Mouse (Mus musculus) layer of hippocampus, postnatal 10 days (tissue): ENCODE measurements at regions not wholly inside any gene's neighbourhood (a gene's known extent, or its start where the extent isn't known, plus 50 kb on each side); places are given as distances from the start of the nearest gene placed in this dataset.

Experiments
- DNase-seq, 2 experiments: peaks; one replicate each; pipeline ENCODE4 v3.0.0; 2021; ENCODE audit warnings: low spot score in 2 of 2

DNA sequence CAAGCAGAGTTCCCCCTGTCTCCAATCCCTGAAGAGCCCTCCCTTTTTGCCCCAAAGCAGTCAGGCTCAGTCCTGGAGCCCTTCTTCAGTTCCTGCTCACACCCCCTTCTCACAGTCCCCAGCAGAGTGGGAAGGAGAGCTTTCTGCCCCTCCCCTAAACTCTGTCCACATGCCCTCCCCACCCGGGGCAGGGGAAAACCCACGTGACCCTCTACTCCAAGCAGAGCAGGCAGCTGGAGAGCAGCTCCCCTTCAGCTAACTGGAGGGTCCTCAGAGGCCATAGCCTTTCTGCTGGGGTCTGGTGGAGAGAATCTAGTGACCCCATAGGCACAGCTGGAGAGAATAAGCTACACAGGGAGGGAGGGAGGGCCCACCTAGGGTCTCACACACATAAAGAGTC lies 69.7 kb upstream of the Zmiz1 start:
- no peak for DNase-seq

DNA sequence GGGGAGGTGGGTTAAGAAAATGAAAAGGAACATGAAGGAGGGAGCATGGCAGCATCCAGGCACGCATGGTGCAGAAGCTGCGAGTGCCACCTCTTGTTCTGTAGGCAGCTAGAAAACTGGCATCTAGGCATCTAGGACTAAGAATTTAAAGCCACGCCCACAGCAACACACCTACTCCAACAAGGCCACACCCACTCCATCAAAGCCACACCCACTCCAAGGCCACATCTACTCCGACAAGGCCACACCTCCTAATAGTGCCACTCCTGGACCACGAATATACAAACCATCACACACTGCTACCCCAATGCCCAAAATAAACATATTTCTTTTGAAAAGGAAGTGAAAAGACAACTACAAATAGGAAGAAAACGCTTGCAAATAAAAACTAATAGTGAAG lies 66.6 kb upstream of the Zmiz1 start:
- no peak for DNase-seq

DNA sequence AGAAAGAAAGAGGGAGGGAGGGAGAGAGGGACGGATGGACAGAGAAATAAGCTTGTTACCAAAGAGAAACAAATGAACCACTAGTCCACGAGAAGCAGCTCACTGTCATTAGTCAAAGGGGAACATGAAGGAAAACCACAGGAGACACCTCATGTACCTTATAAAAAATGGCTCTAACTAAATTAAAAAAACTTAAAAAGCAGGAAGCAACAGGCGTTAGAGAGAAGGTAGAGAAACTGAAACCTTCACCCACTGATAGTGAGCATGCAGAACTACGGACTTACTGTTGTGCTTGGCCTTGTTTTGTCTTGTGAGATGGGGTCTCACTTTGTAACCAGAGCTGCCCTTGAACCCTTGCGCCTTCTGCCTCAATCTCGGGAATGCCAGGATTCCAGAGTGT lies 66.0 kb upstream of the Zmiz1 start:
- no peak for DNase-seq

DNA sequence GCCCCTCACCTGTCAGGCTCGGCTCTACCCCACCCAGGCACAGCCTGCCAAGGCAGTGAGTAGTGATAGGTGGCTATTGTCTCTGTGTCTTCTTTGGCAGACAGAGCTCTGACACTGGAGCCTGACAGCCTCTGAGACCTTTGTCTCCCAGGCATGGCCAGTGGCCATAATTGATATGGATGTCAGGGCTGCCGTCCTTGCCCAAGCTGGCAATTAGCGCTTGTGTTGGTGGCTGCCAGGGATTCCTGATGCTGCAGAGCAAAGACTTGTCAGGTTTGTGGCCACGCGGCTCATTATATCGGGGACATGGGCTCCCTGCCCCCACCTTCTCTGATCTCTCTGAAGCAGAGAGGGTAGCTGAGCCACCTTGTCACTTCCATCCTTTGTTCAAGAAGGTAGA lies 64.1 kb upstream of the Zmiz1 start:
- no peak for DNase-seq

DNA sequence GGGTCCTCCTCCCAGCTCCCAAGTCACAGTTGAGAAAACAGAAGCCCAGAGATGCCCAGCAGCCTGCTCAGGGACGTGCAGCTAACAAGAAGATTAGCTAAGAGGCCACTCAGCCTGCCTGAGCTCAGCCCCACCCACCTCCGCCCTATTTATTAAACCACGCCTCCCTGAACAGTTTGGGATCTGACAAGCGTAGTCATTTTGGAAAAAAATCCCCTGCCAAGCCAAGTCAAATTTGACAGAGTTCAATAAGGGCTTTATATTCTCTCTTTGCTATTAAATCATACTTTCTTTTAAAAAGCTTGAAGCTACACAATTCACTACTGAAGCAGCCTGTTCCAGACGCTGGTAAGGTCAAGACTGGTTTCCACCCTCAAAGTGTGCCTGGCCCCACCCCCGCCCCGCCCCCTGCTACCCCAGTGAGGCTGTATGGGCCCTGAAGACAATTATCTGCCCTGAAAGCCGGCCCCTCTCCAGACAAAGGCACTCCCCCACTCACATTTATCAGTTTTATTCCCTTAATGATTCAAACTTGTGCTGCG lies 61.9 kb upstream of the Zmiz1 start:
- no peak for DNase-seq

DNA sequence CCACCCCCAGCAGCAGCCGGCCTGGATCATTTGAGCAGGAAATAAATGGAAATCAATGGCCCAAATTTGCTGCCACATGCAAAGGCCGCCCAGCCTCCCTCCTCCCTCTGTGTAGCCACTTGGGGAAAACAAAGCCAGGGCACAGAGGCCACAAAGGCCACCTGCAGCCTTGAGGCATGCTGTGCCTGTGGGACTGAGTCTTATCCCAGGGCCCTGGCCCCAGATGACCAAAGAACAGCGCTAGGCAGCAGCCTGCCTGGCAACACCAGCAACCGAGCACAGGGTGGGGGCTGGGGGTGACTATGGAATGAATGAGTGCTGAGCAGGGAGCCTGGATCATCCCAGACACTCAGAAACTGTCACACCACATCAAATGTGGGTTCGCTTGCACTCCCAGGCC lies 61.2 kb upstream of the Zmiz1 start:
- no peak for DNase-seq

DNA sequence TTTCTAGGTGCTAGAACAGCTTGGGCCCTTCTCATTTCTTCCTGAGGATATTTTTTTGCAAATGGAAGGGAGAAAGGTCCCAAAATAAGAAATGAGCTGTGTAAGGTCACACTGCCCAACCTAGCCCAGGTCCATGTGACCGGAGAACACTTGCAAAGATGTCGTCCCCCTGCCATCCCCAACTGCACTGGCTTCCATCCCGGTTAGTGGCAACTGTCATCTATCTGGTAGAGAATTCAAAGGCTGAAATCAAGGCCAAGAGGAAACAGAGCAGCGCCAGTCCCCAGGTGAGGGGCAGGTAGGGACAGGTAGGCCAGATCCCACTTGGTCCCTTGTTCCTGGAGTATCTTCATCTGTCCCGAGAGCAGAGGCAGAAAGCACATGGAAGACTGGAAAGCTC lies 60.2 kb upstream of the Zmiz1 start:
- no peak for DNase-seq

DNA sequence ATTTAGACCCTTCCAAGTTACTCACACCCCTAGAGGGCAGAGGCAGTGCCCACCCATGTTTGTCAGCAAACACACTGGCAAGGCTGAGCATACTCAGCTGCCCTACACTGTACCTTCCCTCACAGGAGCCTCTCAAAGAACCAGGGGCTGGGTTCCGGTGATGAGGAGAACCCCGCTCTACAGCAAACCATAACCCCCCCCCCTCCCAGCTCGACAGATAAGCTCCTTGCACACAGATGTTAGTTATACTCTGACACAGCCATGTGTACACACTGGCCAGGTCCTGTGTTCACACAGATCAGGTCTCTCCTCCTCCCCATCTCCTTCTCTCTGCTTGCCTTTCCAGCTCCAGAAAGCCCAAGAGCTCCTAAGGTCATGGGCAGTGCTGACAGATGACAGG lies 59.7 kb upstream of the Zmiz1 start:
- no peak for DNase-seq

DNA sequence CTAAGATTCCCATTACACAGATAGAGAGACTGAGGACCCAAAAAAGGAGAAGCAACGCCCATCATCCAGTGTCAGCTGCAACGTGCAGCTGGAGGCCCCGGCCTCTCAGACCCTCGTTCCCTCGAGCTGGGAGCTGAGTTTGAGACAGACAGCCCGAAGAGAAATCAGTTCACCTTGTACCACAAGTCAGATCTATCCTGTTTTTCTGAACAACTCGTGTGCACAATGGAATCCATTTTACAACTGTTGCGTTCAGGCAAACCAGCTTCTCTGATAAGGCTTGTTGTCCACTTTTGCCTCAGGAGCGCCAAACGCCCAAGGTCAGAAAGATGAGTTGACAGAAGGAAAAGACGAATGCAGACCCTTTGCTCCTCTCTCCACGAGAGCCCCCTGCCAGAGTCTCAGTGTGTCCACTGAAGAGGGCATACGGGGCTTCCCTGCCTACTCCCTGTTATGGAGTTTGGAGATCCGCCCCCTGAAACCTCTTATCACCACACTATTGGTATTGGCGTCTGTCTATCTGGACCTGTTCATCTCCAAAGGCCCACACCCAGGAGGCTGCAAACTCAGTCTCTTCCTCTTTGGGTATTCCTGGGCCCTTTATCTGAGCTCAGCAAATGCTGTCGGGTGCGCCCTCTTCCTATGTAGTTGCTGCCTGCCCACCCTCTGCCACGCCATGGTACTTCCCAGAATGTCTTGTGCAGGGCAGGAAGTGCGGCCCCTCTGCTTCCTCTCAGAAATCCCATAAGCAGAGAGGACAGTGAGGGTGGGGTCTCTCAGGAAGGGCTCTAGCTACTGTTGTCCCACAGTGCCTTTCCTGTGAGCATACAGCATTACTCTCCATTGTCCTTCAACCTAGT lies 57.7 kb upstream of the Zmiz1 start:
- DNase-seq, result no peak

DNA sequence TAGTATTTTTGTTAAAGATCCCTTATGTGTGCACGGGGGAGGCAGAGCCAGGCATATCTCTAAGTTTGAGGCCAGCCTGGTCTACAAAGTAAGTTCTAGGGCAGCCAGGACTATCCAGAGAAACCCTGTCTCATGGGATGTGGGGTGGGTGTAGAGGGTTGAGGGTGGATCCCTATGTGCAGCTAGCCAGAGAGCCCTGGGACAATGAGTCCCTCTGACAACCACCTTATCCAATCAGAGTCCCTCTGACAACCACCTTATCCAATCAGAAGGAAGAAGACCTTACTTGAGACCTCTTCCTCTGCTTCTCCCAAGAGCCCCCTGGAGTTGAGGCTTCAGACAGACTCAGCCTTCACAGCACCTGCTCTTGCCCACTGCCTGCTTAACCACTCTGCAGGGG lies 56.6 kb upstream of the Zmiz1 start:
- DNase-seq, result no peak

DNA sequence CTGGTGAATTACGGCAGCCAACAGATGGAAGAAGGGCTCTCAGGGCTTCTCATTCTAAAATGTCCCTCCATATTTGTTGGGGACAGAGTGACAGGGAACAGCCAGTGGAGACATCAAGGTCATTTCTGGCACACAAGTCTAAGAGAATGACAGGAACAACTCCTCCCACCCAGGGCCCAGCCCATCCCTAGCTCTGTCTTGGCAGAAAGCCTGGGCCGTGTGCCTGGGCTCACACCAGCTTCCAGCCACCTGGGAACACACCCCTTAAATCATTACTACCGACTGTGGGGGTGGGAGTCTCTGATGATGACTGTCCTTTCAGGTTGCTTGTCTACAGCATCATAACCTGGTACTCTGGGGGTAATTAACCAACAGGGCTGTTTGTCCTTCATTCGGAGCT lies 53.8 kb upstream of the Zmiz1 start:
- no peak for DNase-seq

DNA sequence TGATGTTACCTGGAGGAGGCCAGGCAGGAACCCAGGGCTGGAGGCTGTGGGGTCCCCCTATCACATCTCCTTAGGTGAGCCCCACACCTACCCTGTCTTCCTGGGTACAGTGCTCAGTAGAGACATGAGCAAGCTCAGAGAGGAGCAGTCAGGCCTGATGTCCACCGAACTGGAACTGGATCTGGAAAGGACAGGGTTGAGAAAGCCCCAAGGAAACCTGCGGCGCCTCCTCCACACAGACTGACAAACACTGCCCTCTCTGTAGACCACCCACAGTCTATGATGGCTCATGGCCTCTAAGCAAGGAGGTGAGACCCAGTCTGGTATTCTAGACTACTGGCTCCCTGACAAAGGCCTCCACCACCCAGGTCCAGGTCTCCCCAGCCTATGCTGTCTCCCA lies 52.9 kb upstream of the Zmiz1 start:
- no peak for DNase-seq

DNA sequence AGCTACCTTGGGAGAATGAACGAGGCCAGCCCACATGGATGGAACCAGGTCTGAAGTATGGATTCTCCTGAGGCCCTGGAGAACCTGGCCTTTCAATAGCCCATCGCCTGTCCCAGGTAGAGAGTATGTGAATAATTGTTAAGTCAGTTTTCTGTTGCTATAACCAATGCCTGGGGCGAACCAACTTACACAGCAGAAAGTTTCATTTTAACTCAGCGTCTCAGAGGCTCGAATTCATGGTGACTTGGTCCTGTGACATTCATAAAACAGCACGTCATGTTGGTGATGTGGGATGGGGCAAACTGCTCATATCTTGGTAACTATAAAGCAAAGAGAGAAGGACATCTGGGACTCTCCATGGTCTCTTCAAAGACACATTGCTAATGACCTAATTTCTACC lies 52.4 kb upstream of the Zmiz1 start:
- no peak for DNase-seq

DNA sequence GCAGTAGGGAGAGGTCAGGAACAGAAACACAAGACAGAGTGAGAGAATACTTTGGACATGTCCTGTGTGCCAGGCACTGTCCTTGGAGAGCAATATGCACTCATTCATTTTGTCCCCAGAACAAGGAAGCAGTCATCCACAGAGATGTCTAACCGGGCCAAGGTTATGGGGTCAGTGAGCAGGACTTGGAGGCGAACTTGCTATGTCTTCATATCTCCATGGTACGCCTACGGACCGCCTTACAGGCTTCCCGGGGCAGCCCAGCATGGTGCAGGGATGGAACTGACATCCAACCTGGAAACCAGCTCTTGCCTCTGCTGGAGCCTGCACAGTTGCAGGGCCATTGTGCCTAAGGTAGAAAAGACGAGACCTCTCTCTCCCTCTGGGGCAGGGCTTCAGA lies 51.9 kb upstream of the Zmiz1 start:
- no peak for DNase-seq
